Mouse (Mus musculus) left cerebral cortex, adult 11 months (tissue): ENCODE results near the gene Uvrag.
A peak's percentile ranks its signal among the peaks of the same experiment; 100 is the strongest.

ENCODE experiments used
- DNase-seq: peaks from one replicate; pipeline ENCODE4 v3.0.0; 2022; ENCODE audit warnings: low spot score

Gene Uvrag

DNA sequence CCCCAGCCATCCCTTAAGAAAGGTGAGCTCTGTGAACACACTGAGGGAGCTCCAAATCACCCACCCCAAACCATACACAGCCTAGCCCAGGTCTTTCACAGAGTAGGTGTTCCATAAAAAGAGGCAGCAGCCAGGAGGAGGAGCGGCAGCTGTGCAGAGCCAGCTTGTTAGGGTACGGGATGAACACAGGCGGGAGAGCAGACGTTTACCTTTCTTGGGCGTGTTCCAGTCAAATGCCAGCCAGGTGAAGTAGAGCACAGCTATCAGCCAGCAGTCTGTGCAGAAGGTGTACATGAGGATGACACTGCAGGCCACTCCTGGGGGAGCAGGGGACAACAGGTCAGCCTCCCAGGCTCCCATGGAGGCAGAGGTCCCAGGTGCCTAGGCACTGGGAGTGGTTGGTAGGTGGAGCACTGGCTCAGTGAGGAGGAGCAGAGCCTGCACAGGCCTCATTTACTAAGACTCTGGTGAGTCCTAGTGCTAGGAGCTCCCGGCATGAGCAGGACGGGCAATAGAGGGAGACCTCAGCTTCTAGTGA, 24.0 kb upstream of the Uvrag start:
- no peak for DNase-seq

DNA sequence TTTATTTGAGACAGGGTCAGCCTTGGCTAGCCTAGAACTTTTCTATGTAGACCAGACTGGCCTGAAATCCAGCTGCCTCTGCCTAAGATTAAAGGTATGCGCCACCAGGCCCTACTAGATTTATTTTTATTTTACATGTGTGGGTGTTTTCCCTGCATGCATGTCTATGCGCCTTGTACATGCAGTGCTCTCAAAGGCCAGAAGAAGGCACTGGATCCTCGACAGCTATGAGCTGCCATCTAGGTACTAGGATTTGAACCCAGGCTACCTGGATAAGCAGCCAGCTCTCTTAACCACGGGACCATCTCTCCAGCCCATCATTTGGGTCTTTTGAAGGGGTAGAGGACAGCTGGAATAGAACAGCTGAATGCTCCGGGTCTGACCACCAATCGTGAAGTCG, 21.5 kb upstream of the Uvrag start:
- DNase-seq: no peak

DNA sequence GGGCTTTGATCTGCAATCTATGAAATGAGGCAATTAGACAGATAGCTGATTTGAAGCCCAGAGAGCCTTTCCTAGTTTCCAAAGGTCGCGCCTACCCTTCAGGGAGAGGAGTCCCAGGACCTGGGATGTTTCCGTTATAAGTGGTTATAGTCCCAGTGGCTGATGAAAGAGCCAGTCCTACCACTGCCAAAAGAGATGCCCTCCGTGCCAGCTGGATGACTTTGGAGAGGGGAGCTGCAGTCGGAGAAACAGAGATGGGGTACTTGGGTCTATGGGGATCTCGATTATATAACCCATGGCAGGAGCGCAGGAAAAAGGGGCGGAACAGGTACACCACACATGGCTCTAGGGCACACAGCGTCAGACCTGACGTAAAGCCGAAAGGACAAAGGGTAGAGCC, 21.0 kb upstream of the Uvrag start:
- no peak for DNase-seq

- DNase-seq: no peak
Measured at GRCm38 (mm10) chr7:99161529-99161928, 20.6 kb upstream of the Uvrag start.

GRCm38 (mm10) chr7:99160995-99161394, 20.1 kb upstream of the Uvrag start:
- DNase-seq: no peak

- DNase-seq: no peak
Measured at GRCm38 (mm10) chr7:99159446-99159845, 18.5 kb upstream of the Uvrag start.

DNA sequence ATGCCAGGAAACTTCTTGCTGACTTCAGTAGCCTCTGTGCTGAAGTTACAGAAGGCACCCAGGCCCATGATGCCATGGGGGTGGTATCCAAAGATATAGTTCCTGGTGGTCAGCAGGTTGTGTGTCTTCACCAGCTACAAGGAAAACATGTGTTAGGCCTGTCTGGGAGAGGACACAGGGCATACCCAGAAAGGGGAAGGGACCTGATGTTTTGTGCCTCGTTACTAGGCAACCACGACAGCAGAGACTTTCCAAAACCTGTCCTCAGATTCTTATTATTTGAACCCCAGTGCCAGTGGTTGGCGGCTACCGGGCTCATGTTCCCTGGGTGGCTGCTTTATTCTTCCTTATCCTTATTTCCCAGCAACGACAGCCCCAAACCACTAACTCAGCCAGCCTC, 18.0 kb upstream of the Uvrag start:
- DNase-seq: no peak

- no peak for DNase-seq
Measured at GRCm38 (mm10) chr7:99158011-99158410, 17.1 kb upstream of the Uvrag start.

DNA sequence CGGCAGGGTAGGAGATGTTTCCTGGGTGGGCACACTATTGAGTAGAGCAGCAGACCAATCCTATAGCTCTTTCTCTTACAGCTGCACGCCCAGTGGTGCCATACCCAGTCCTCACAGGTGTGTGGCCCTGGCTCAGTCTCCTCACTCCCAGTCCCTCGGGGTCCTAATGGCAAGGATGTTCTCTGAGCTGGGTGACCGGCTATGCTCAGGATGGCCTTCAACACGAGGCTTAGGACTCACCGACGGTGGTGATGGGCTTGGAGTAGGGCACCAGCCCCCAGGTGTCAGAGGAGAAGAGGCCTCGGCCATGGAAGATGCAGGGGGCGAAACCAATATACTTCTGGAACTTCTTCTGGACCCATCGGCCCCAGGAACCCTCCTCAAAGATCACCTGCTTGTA, 15.8 kb upstream of the Uvrag start:
- no peak for DNase-seq

GRCm38 (mm10) chr7:99155311-99156289, 14.7 kb upstream of the Uvrag start:
- no peak for DNase-seq

DNA sequence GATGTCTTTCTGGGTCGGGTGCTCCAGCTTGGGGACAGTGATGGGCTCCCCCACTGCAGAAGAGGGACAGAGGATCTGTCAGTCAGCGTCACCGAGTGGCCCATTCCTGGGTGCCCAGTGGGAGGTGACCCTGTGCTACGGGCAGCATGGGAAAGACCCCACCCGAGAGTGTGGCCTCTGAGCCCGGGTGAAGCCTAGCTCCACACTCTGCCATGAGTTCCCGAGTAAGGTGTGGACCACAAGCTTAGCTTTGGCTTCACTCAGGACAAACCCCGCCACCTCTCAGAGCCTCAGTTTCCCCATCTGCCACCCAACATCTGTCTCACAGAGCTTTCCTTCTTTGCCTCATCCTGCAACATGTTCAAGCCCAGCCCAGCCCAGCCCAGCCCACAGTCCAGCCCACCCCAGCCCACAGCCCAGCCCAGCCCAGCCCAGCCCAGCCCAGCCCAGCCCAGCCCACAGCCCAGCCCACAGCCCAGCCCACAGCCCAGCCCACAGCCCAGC, 13.8 kb upstream of the Uvrag start:
- DNase-seq: no peak

DNA sequence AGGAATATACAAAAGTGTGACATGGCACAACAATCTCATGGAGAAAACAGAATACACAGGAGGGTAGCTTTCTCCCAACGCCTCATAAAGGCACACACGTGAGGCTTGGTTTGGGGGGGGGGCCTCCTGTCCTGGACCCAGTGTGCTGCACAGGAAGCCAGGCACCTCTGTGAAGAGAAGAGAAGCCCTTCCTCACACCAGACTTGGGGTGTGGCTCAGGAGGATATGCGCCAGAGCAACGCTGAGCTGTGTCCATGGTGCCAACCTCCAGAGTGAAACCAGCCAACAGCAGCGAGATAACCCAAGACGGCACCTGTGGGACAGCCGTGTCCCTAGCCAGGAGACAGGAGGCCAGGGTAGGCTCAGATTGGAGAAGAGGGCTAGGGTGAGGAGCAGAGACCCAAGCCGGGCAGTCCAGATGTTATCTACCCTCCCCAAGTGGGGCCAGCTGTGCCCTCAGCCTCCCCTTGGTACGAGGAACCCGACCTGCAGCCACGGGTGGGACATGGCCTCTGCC, 12.8 kb upstream of the Uvrag start:
- DNase-seq: no peak

DNA sequence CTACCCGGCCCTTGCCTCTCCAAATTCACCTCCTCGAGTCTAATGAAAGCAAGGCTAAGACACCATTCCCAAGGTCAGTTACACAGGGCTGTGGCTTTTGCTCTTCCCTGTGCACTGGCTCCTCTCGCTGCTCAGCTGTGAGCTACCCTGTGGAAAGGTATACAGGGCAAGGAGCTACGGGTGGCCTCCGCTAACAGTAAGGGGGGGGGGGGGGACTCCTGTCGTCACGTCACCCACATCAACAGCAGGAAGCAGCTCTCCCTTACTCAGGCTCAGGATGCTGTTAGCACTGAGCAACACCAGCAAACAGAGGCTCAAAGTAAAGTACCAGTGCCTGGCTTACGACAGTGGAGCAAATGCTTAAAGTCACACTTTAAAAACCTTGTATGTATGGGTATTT, 11.8 kb upstream of the Uvrag start:
- DNase-seq: no peak

- peak; percentile 93 for DNase-seq
Measured at GRCm38 (mm10) chr7:99151342-99151741, 10.4 kb upstream of the Uvrag start.

DNA sequence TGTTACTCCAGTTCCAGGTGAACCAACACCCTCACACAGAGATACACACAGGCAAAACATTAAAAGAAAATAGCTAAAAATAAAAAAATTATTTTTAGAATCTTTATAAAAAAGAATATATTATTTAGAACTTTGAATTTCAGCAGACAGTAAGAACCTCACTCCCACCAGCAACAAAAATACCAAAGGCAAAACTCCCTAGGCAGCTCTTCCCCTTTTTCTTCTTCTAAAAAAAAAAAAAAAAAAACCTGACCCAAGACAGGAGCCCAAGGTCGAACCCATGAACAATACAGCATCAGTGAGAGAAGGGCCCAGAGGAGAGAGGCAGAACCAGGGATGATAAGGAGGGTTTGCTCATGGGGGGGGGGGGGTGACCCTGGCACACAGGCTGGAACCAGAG, 8.1 kb upstream of the Uvrag start:
- DNase-seq: no peak

GRCm38 (mm10) chr7:99147494-99147893, 6.6 kb upstream of the Uvrag start:
- no peak for DNase-seq

- no peak for DNase-seq
Measured at GRCm38 (mm10) chr7:99146906-99147305, 6.0 kb upstream of the Uvrag start.

GRCm38 (mm10) chr7:99146011-99146410, 5.1 kb upstream of the Uvrag start:
- DNase-seq: no peak

DNA sequence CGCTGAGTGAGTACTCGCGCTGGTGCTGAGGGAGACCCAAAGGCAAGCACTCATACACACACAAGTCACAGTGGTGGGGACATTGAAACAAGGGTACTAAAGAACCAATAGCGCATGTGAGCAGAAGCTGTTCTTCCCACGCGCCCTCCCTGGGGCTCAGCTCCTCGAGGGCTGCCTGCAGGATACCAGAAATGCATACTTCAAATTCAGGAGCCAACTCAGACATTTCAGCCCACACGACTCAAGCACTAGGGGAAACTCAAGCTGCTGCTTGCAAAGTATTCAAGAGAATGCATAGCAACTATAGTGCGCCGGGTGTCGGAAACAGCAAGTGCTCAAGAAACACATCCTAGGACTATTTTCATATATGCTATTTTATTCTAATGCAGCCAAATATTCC, 3.7 kb upstream of the Uvrag start:
- DNase-seq: peak; percentile 66

GRCm38 (mm10) chr7:99143244-99143643, 2.3 kb upstream of the Uvrag start:
- no peak for DNase-seq

- no peak for DNase-seq
Measured at GRCm38 (mm10) chr7:99141919-99142606, 1.1 kb upstream of the Uvrag start.

DNA sequence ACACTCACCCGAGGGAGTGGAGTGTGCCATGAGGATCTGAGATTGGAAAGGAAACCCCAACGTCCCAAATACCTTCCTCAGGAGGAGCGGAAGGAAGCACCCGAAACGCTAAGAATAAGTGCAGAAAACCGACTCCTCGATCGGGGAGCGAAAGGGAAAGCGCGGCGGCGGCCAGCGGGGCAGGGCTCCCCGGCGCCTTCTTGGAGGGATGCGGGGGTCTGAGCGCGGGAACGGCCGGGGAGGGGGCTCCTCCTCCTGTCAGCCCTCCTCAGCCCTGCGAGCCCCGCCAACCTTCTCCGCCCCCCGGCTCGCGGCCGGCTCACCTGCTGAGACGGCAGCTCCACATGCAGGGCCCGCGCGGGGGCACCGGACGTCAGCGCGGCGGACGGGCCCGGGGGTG, 430 bp downstream of the Uvrag start:
- peak; percentile 48 for DNase-seq
